Mouse (Mus musculus): ENCODE results near the gene Rhebl1. TPM values are rescaled to one million over a fixed set of nuclear protein-coding genes. Genes with fewer than 3 reads are reported as not detected.

Gene Rhebl1
- 25.1 TPM for total RNA-seq (2023)

DNA sequence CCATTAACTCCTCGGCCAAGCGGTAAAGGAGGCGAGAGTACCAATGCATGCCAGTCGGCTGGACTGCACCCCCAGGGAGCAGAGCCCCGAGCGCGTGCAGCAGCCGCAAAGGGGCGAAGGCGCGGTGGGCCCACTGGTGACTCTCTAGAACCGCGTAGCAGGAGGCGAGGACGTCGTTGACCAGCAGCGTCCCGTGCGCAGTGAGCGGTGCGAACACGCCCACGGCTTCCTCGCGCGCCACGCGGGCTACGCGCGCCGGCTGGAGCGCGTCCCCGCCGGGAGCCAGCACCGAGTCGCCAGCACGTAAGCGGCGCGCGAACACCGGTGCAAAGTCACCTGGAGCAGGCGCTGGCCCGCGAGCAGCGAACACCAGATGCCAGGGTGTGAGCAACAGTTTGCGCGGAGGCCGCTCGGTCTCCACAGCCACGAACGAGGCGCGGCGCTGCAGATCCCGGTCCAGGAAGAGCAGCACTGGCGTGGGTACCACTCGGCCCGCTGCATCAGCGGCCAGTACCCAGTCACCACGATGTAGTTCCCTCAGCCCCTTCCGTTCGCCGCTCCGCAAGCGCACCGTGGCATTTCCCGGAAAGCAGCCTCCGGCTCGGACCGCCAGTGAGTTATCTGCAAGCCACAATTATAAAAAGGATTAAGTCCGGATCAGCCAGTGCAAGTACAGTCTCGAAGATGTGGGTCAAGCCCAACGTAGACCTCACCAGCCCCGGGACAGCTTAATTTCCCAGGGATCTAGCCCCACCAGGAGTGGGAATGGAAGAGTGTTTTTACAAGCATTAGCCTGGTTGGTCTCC lies at the start of gene Rhebl1:
Gene Rhebl1, minus strand, starts transcription at position 601 of the 806 bp plus-strand sequence.

DNA sequence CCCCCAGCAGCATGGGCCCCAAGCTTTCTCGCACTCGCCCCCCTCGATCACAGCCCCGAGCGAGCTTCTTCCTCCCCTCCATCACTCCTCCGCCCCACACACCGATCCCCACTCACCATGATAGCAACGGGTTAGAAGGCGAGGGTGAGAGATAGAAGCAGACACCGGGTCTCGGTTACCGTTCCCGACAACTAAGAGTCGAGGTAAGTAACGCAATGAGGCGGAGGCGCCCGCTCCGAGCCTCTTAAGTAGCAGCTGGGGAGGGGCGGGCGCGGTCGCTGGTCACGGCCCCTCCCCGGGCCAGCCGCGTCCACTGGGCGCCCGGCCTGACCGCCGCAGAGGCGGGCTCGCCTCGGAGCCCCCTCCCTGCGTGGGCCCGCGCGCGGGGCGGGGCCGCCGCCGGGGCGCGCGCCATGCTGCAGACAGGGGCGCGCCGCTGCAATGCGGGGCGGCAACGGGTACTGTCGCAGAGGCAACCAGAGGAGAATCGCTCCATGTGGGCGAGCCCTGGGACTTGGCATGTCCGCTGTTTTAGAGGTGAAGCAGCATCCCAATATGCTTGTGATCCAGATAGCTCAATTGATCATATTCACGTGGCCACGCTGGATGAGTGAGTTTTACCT lies 40.0 kb upstream of the Rhebl1 start, which contains the start of gene Tuba1b:
Gene Tuba1b, minus strand, starts transcription at position 349 of the 623 bp plus-strand sequence.

DNA sequence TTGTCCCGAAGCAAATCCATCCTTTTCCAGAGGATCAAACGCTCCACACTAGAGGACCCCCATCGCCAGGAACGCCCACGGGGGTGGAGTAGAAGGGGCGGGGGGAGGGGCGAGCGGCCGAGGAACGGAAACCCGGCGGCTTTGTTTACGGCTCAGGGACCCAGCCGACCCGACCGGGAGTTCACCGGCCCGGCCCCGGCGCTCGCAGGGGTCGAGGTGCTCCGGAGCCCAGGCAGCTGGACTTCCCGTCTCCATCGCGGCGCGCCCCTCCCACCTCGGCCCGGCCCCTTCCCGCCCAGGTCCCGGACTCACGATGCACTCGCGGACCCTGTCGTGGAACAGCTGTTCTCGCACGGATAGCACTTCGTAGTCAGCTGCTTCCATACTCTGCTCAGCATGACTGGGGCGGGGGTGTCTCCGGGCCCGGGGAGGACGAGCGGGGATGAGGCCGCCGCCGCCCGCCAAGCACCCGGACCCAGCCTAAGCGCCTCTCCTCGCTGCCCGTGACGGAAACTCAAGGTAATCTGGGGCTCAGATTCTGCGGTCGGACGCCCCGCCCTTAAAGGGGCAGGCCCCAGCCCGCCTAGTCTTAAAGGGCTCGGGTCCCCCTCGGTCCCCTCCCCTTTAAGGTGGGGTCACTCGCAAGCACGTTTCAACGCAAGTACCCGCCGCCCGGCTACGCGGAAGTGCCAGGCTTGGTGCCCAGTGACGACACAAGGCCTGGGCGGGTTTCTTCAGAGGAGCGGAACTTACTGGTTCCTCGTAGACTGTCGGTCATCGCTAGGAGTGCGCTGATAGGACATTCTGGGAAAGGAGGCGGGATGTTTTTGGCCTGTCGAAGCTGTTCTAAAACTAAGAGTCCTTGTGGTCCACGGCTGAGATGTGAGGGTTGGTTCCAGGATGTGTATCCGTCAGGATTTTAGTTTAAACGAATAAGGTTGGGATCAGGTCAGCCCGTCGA lies 23.5 kb upstream of the Rhebl1 start, which contains the start of gene Lmbr1l:
Gene Lmbr1l, minus strand, starts transcription at position 694 of the 961 bp plus-strand sequence.

DNA sequence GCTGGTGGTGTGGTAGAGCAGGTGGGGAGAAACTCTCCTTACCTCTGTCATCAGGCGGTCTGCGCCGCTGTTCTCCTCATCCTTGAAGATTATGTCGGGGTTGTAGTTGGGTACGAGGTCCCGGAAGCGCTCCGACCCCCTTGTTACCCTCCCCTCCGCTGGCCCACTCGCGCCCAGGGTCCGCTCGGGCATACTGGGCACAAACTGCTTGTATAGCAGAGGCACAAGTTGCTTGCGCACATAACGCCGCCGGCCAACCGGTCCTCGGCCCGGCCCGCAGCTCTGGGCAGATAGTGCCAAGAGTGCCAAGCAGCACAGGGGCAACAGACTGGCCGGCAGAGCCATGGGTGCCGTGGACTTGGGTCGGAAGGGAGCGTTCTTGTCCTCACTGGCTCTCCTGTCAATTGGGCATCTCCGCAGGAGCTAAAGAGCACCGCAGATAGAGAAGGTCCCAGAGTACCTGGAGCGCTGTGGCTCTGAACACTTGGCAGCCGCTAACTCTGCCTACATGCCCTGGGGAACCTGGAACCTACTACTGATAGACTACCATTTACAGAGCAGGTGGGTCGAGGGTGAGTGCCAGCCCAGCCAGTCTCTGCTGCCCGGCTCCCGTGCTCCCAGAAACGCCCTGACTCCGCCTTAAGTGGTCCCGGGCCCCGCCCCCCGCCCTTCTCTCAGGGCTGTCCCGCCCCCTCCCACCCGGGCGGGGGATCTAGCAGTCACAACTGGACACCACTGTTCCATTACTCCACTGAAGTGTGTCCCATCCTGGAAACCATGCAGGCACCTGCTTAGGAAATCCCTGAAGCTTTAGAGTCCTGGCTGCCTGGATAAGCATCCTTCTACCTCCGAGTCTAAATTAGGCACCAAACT lies 3.8 kb upstream of the Rhebl1 start, which contains the start of gene Dhh:
Gene Dhh, minus strand, starts transcription at position 613 of the 873 bp plus-strand sequence.

DNA sequence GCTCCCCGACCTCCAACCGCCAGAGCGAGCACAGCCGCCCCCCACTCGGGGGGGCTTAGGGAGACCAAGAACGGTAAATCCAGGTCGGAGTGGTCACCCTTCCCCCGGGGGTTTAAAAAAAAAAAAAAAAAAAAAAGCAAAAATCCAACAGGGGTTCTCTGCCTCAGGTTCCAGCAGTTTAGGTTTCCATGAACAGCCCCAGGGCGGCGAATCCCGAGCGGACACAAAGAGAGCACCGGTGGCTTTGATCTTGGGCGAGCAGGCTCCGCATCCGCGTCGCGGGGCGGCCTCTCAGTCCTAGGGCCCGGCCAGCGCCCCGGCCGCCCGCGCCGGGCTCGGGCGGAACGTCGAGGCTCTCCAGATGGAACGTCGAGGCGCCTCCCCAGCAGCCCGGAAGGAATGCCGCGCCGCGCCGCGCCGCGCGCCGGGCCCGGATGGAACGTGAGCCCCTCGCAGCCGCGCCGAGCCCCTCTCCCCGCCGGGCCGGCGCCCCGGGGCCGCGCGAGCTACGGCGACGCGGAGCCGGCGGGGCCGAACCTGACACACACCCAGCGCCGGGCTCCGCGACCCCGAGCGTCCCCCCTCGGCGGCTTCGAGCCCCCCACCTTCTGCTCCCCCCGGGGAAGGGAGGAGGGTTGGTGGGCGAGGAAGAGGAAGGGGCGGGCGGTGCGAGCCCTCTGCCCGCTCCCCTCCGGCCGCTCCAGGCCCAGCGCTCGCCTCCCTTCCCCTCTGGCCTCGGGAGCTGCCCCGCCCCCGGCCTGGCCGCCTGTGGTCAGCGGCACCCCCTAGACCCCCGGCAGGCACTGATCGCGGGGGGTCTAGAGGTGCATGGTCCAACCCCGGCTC lies 23.0 kb downstream of the Rhebl1 start, which contains the start of gene Kmt2d:
Gene Kmt2d, minus strand, starts transcription at position 135 of the 846 bp plus-strand sequence.

DNA sequence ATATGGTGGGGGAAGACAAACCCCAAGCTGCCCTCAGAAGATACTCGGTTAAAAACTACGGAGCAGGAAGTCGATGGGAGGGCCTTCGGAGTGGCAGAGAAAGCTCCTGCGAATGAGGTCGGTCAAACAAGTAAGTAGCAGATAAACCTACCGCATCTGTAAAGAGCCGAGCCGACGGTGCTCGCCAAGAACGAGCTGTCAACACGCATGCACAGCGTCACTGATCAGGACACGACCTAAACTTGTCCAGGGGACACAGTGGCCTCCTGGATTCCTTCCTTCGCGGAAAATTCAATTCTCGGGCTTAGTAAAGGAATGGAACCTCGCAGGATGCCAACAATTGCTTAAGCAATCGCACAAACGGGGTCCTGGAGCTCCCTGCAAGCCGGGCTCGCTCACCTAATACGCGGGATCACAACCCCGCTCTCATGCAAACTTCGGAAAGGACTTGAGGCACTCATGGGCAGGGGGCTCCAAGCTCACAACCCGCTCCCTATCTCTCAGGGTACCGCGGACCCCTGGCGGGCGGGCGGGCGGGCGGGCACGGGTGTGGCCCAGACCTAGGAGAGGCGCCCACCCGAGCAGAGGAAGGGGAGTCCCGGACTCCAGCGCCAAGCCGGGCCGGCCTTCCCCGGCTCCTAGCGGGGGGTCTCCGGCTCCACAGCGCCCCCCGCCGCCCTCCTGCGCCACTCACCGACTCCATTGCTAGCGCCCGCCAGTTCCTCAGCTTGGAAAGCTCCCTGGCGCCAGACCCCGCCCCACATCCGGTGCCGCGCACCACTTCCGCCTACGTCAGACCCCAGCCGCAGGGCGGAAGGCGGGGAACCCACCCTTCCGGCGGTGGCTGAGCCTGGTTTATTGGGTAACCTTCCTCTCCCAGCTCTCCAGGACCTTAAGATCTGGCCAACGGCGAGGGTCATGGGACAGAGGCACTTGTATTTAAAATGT lies 63.3 kb downstream of the Rhebl1 start, which contains the start of gene Prkag1:
Gene Prkag1, minus strand, starts transcription at position 786 of the 948 bp plus-strand sequence.

Other genes with a start within 250 kb of the Rhebl1 start
- 139 TPM for gene Ddx23, start 231.6 kb downstream of the Rhebl1 start, total RNA-seq (2023)
- gene Rnd1, start 217.1 kb downstream of the Rhebl1 start, total RNA-seq (2023), result 0.44 TPM
- gene Ccdc65, start 186.3 kb downstream of the Rhebl1 start, total RNA-seq (2023), result not detected
- gene Fkbp11, start 166.3 kb downstream of the Rhebl1 start, total RNA-seq (2023), result 3.0 TPM
- gene Arf3, start 131.3 kb downstream of the Rhebl1 start, total RNA-seq (2023), result 103 TPM
- gene Wnt10b, start 116.4 kb downstream of the Rhebl1 start, total RNA-seq (2023), result not detected
- gene Wnt1, start 104.7 kb downstream of the Rhebl1 start, total RNA-seq (2023), result not detected
- gene Ddn, start 85.0 kb downstream of the Rhebl1 start, total RNA-seq (2023), result not detected
- 116 TPM for gene Prkag1, start 63.0 kb downstream of the Rhebl1 start, total RNA-seq (2023)
- gene Kmt2d, start 23.3 kb downstream of the Rhebl1 start, total RNA-seq (2023), result 279 TPM
- gene Dhh, start 4.0 kb upstream of the Rhebl1 start, total RNA-seq (2023), result not detected
- gene Lmbr1l, start 23.7 kb upstream of the Rhebl1 start, total RNA-seq (2023), result 354 TPM
- 224 TPM for gene Tuba1b, start 40.0 kb upstream of the Rhebl1 start, total RNA-seq (2023)
- gene Gm49450, start 59.0 kb upstream of the Rhebl1 start, total RNA-seq (2023), result not detected
- 289 TPM for gene Tuba1a, start 59.2 kb upstream of the Rhebl1 start, total RNA-seq (2023)
- 61.4 TPM for gene Tuba1c, start 135.4 kb upstream of the Rhebl1 start, total RNA-seq (2023)
- gene Prph, start 160.6 kb upstream of the Rhebl1 start, total RNA-seq (2023), result not detected
- 0.68 TPM for gene Troap, start 180.0 kb upstream of the Rhebl1 start, total RNA-seq (2023)
- gene C1ql4, start 193.3 kb upstream of the Rhebl1 start, total RNA-seq (2023), result not detected
- not detected for gene Dnajc22, start 198.6 kb upstream of the Rhebl1 start, total RNA-seq (2023)
- gene Spats2, start 231.4 kb upstream of the Rhebl1 start, total RNA-seq (2023), result not detected

All from CD4-positive naive resting alpha-beta T cell, adult 57 days (primary cell).